Mouse (Mus musculus): ENCODE measurements at regions not wholly inside any gene's neighbourhood (a gene's known extent, or its start where the extent isn't known, plus 50 kb on each side); places are given as distances from the start of the nearest gene placed in this dataset.

GRCm38 (mm10) chr8:91974636-91975035 is 172.8 kb upstream of the Irx3 start:
- no peak for DNase-seq (ENCODE audit: extremely low read depth, insufficient read length, low spot score)

GRCm38 (mm10) chr8:91973951-91974439 is 172.1 kb upstream of the Irx3 start:
- DNase-seq (ENCODE audit: extremely low read depth, insufficient read length, low spot score), result no peak

- no peak for DNase-seq (ENCODE audit: extremely low read depth, insufficient read length, low spot score)
Observed at GRCm38 (mm10) chr8:91967407-91967806, 165.5 kb upstream of the Irx3 start.

DNA sequence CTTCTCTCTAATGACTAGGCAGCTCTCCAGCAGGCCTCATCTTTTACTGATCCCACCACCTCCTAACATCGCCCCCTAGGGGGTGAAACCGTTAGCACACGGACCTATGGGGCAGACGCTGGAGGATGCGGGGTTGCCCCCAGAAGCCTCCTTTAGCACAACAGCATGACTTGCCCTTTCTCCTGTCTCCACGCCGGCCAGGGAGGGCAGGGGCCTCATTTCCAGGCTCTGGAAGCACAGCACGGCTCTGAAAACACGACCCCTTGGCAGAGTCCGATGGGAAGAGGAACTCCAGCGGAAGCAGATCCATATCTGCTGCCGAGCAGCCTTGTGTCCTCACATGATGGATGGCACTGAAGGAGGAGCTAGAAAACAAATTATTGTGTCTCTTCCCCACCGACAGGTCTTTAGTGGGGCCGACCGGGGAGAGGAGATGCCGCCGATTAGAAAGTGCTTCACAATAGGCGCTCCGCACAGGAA is 165.1 kb upstream of the Irx3 start:
- no peak for DNase-seq (ENCODE audit: extremely low read depth, insufficient read length, low spot score)

GRCm38 (mm10) chr8:91961696-91962095 is 159.8 kb upstream of the Irx3 start:
- DNase-seq (ENCODE audit: extremely low read depth, insufficient read length, low spot score), result no peak

GRCm38 (mm10) chr8:91955170-91955569 is 153.3 kb upstream of the Irx3 start:
- no peak for DNase-seq (ENCODE audit: extremely low read depth, insufficient read length, low spot score)

- DNase-seq (ENCODE audit: extremely low read depth, insufficient read length, low spot score), result no peak
Observed at GRCm38 (mm10) chr8:91952981-91953380, 151.1 kb upstream of the Irx3 start.

GRCm38 (mm10) chr8:91949110-91949509 is 147.2 kb upstream of the Irx3 start:
- DNase-seq (ENCODE audit: extremely low read depth, insufficient read length, low spot score), result no peak

DNA sequence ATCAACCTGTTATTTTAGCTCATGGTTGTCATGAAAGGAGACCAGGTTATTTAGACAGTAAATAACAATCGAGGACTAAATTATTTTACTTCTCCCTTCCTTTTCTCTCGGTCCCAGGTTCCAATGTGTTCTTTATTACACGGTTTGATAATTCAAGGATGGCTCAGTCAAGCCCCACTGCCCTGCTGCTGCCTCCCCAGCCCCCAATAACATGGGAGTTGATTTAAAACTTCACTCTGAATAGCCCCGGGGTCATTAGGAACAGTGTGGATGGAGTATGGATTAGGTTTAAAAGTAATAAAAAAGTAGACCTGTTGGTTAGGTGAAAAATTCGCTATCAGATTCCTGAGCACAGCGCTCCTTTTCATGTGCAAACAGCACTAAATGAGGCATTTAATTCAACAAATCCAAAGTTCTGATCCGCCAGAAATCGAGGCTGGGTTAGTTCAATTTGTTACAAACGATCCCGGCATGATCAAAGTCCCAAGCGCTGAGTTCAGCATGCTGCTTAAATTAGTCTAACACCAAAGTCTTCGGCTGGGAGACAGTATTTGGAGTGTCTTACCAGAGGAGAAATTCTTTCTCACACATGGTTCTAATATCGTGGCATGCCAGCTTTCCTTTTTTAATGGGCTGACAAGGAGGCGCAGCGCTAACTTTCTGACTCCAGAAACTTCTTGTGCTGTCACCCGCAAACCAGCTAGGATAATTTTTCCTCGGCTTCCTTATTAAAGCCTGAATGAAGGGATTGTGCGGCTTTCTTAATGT is 146.5 kb upstream of the Irx3 start:
- DNase-seq (ENCODE audit: extremely low read depth, insufficient read length, low spot score), result no peak

- DNase-seq (ENCODE audit: extremely low read depth, insufficient read length, low spot score), result no peak
Observed at GRCm38 (mm10) chr8:91941005-91941404, 139.1 kb upstream of the Irx3 start.

DNA sequence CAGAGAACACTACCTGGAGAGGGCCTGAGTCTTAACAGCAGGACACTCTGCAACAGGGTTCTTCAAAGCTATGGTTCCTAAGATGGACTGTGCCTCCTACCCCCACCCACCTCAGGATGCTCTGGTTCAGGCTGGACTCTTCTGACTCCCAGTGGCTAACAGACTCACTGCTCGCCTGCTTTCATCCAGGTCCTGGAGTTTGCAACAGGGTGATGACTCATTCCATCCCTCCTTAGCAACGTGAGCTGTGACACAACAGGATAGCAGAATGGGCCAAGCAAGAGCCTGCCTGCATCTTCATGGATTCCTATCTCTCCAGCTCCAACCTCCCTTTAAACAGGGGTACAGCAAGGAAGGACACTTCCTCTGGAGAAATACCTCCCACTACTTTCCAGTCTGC is 135.4 kb upstream of the Irx3 start:
- DNase-seq (ENCODE audit: extremely low read depth, insufficient read length, low spot score), result peak; percentile 40

GRCm38 (mm10) chr8:91930520-91930919 is 128.7 kb upstream of the Irx3 start:
- no peak for DNase-seq (ENCODE audit: extremely low read depth, insufficient read length, low spot score)

- peak; percentile 43 for DNase-seq (ENCODE audit: extremely low read depth, insufficient read length, low spot score)
Observed at GRCm38 (mm10) chr8:91925968-91926524, 124.2 kb upstream of the Irx3 start.

GRCm38 (mm10) chr8:91924152-91924551 is 122.3 kb upstream of the Irx3 start:
- DNase-seq (ENCODE audit: extremely low read depth, insufficient read length, low spot score), result no peak

DNA sequence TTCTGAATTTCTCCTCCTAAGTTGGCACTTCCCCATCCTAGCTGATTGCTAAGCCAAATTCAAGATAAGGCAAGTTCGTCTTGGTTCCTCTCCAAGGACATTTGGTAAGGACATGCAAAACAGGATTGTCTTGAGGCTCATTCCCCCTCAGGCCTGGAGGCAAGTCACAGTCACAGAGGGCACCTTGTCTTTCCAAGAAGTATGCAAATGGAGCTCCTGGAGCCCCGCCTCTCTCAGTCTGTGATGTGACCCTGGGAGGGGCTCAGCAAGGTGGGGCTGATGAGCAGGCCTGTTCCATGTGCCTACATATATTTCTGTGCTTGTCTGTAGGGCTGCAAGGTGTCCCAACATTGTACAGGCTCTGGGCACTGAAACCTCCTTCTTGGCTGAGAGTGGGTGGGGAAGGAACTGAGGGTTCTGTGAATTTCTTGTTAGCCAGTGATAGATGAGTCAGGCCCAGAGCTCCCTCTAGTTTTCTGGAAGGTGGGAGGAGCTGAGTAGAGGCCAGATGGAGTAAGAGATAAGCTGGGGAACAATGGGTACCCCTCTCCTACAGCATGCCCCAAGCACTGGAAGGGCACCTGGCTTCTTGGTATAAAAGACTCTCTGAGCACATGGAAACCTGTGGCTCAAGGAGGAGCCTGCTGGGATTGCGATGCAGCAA is 120.5 kb upstream of the Irx3 start:
- DNase-seq (ENCODE audit: extremely low read depth, insufficient read length, low spot score), result no peak

- no peak for DNase-seq (ENCODE audit: extremely low read depth, insufficient read length, low spot score)
Observed at GRCm38 (mm10) chr8:91917834-91918233, 116.0 kb upstream of the Irx3 start.

- no peak for DNase-seq (ENCODE audit: extremely low read depth, insufficient read length, low spot score)
Observed at GRCm38 (mm10) chr8:91913971-91914370, 112.1 kb upstream of the Irx3 start.

- no peak for DNase-seq (ENCODE audit: extremely low read depth, insufficient read length, low spot score)
Observed at GRCm38 (mm10) chr8:91913121-91913520, 111.3 kb upstream of the Irx3 start.

DNA sequence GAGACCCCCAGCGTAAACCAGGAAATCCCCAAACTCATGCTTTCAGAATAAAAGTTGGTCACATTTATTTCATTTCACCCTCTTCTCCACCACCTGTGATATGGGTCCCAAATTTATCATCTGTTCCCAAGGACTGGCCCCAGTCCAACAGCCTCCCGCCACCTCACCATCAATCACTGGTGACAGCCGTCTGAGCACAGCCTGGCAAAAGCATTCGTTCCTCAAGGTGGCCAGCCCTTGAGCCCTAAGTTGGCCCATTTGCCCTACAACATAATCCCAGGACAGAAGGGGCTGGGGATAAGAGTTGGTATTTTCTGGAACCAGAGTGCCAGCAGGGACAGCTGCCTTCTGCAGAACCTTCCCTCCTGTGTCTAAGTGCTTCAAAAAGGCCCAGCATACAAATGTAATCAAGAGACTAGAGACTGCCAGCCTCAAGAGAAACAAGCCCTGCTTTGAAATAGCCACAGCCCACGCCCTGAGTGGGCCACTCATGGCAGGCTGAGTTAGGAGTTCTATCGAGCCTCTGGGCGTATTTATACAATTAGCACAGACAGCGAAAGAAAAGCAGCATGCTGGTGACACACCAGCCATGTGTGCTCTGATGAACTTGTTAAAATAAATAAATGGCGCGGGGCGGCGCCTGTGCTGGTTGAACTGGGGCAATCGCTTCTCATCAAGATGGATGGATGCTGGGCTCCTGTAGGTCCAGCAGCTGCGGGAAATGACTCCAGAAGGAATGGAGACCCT is 107.9 kb upstream of the Irx3 start:
- no peak for DNase-seq (ENCODE audit: extremely low read depth, insufficient read length, low spot score)

GRCm38 (mm10) chr8:91908731-91909353 is 107.0 kb upstream of the Irx3 start:
- DNase-seq (ENCODE audit: extremely low read depth, insufficient read length, low spot score), result no peak

GRCm38 (mm10) chr8:91907178-91907577 is 105.3 kb upstream of the Irx3 start:
- no peak for DNase-seq (ENCODE audit: extremely low read depth, insufficient read length, low spot score)
